ENCODE assay signal across 11 mouse cellular contexts in the genomic region with DNA sequence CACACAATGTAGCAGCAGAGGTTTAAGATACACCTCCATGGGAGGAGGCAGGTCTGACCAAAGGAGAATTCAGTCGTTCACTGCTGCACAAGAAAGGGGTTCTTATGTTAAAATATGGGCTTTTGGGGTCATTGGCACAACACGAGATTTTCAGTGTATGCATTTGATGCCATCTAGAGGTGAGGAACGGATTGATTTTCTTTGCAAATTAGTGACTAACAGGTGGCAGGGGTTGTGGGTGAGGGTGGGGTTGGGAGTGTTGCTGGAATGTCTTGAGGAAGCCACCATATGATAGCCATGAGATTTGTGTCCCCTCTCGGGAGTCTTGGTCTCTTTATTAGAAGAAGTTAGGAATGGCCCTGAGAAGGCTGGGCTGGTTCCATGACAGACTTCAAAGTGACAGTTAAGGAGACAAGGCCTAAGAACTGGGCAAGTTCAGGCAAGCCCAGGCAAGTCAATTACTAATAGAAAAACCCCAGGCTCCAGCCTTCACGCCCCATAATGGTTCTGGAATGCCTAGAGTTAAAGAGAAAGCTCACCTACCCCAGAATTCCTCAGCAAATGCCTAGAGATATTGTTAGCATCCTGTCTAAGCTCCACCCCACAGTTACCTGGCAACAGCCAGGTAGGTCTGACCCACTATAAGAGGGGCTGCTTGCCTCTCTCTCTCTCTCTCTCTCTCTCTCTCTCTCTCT. TPM values are rescaled to one million over a fixed set of nuclear protein-coding genes. Genes with fewer than 3 reads are reported as not detected.
DNase-seq lines count a peak whose midpoint lies in the region; ATAC-seq and TF ChIP-seq lines count a peak whose summit lies in the region.
"Had no signal": no experiment of that assay in that cellular context is flagged by ENCODE, and none has a peak within 500 bp of the region (broad histone marks: within the 10 kb centered on the region; RNA-seq: fewer than 3 reads in every experiment).

No protein-coding gene starts in this region.

- no peaks in the 10 kb centered on the region for H3K4me1 ChIP-seq in hindbrain, embryonic 14.5 days (replicated peaks; ENCODE audit: control insufficient read depth, insufficient read depth, low read length)
- H3K4me1 ChIP-seq in hindbrain, embryonic 12.5 days, result peaks cover 9% of the 10 kb centered on the region
- peaks cover 6 to 10% of the 10 kb centered on the region in 2 experiments; a peak in 3 of 4 replicates for H3K4me1 ChIP-seq in ES-E14 (ENCODE audit: control insufficient read depth in 2 of 2, insufficient read depth in 2 of 2, low read length in 2 of 2, poor library complexity in 1 of 2)
- peaks cover 5% of the 10 kb centered on the region for H3K4me1 ChIP-seq in embryonic facial prominence, embryonic 14.5 days (ENCODE audit: control insufficient read depth, insufficient read depth, low read length)
- H3K4me1 ChIP-seq in thymus, adult 2 months (replicated peaks; ENCODE audit: control insufficient read depth, insufficient read depth, low read length), result peaks cover 4% of the 10 kb centered on the region

- TF ChIP-seq CTCF in thymus, adult 2 months (IDR thresholded peaks at IDR 0.05; ENCODE audit: borderline replicate concordance, control insufficient read depth, extremely low read depth, insufficient read depth, low read length, poor library complexity), result no peak

- WGBS in hindbrain, embryonic 14.5 days, result 38% methylated on average over 5 of the region's 5 CpGs
- 33% methylated on average over 5 of the region's 5 CpGs for WGBS in hindbrain, embryonic 12.5 days
- 27% methylated on average over 5 of the region's 5 CpGs for WGBS in embryonic facial prominence, embryonic 14.5 days
- WGBS in thymus, adult 2 months, result 13% methylated on average over 5 of the region's 5 CpGs

- no peak overlapping the region for H3K4me2 ChIP-seq in hindbrain, embryonic 14.5 days (replicated peaks)
- H3K4me2 ChIP-seq in hindbrain, embryonic 12.5 days (replicated peaks), result no peak overlapping the region
- H3K4me2 ChIP-seq in embryonic facial prominence, embryonic 14.5 days (ENCODE audit: low read depth, low read length), result no peak overlapping the region

- H3K9me3 ChIP-seq in hindbrain, embryonic 14.5 days (ENCODE audit: control insufficient read depth, low read length), result no peaks in the 10 kb centered on the region
- no peaks in the 10 kb centered on the region for H3K9me3 ChIP-seq in hindbrain, embryonic 12.5 days (replicated peaks)
- H3K9me3 ChIP-seq in ES-E14 (ENCODE audit: control insufficient read depth, insufficient read depth, low read depth, low read length), result no peaks in the 10 kb centered on the region
- H3K9me3 ChIP-seq in embryonic facial prominence, embryonic 14.5 days (ENCODE audit: control insufficient read depth, low read length), result no peaks in the 10 kb centered on the region
- H3K9me3 ChIP-seq: heart, embryonic 10.5 days had no signal

- H3K4me3 ChIP-seq in hindbrain, embryonic 14.5 days (replicated peaks; ENCODE audit: low read length), result no peak overlapping the region
- no peak overlapping the region for H3K4me3 ChIP-seq in hindbrain, embryonic 12.5 days
- H3K4me3 ChIP-seq in ES-E14 (ENCODE audit: insufficient read depth in 1 of 2, low read depth in 1 of 2, low read length in 2 of 2, poor library complexity in 1 of 2, severe bottlenecking in 1 of 2), result no peak overlapping the region
- no peak overlapping the region for H3K4me3 ChIP-seq in embryonic facial prominence, embryonic 14.5 days (ENCODE audit: low read depth, low read length)
- H3K4me3 ChIP-seq in thymus, adult 2 months (ENCODE audit: control insufficient read depth, insufficient read depth, low read length), result no peak overlapping the region
- H3K4me3 ChIP-seq: heart, embryonic 10.5 days had no signal

- no peaks in the 10 kb centered on the region for H3K36me3 ChIP-seq in hindbrain, embryonic 14.5 days (replicated peaks; ENCODE audit: control insufficient read depth, insufficient read depth)
- H3K36me3 ChIP-seq in hindbrain, embryonic 12.5 days, result no peaks in the 10 kb centered on the region
- H3K36me3 ChIP-seq in ES-E14 (ENCODE audit: control insufficient read depth, insufficient read depth, low read length, poor library complexity, severe bottlenecking), result no peaks in the 10 kb centered on the region
- no peaks in the 10 kb centered on the region for H3K36me3 ChIP-seq in embryonic facial prominence, embryonic 14.5 days (ENCODE audit: control insufficient read depth, insufficient read depth, low read length)
- H3K36me3 ChIP-seq in thymus, adult 2 months (ENCODE audit: control insufficient read depth, insufficient read depth, low read length), result no peaks in the 10 kb centered on the region
- H3K36me3 ChIP-seq: heart, embryonic 10.5 days had no signal

- no peak for ATAC-seq in hindbrain, embryonic 14.5 days (ENCODE audit: low FRiP score)
- ATAC-seq in hindbrain, embryonic 12.5 days (ENCODE audit: low FRiP score), result no peak
- ATAC-seq in embryonic facial prominence, embryonic 14.5 days (ENCODE audit: low read depth), result peak; percentile 60
- ATAC-seq in frontal cortex, adult (ENCODE audit: low TSS enrichment), result no peak

- peak; percentile 58 for DNase-seq in hindbrain, embryonic 14.5 days (ENCODE audit: low spot score)
- DNase-seq in 3134 (ENCODE audit: extremely low read depth, insufficient read length, low spot score) (peak; percentile 48), ES-E14 (ENCODE audit: low read depth, low spot score) (no peak)
- DNase-seq in embryonic facial prominence, embryonic 14.5 days (ENCODE audit: low spot score), result peak; percentile 75
- DNase-seq in thymus, adult 2 months, result no peak
- DNase-seq in urinary bladder, adult 18-20 months (ENCODE audit: low spot score in 2 of 2), result no peak
- DNase-seq: cerebellum, postnatal 14 days; lung, postnatal 4 days had no signal

- TF ChIP-seq POLR2A in thymus, adult 2 months (IDR thresholded peaks at IDR 0.05; ENCODE audit: control insufficient read depth, extremely low read depth, insufficient read depth, low read length, poor library complexity), result no peak

- in situ Hi-C loops in ES-E14 (cut with MboI; ENCODE audit: low sequenced_read_pairs in 2 of 2, unreplicated experiment in 2 of 2), result no loop called here

- H3K9ac ChIP-seq in hindbrain, embryonic 14.5 days, result no peak overlapping the region
- H3K9ac ChIP-seq in hindbrain, embryonic 12.5 days, result no peak overlapping the region
- H3K9ac ChIP-seq in ES-E14 (ENCODE audit: insufficient read depth, low read depth, low read length, poor library complexity, severe bottlenecking), result no peak overlapping the region; the same call in 1 of the 2 replicates
- H3K9ac ChIP-seq in embryonic facial prominence, embryonic 14.5 days (ENCODE audit: low read depth, low read length), result no peak overlapping the region

- H3K27ac ChIP-seq in hindbrain, embryonic 14.5 days, result no peak overlapping the region
- no peak overlapping the region for H3K27ac ChIP-seq in hindbrain, embryonic 12.5 days
- peak overlapping the region; percentile 48; the same call in 1 of the 2 replicates for H3K27ac ChIP-seq in ES-E14 (ENCODE audit: insufficient read depth, low read depth, low read length, poor library complexity, severe bottlenecking)
- H3K27ac ChIP-seq in embryonic facial prominence, embryonic 14.5 days (replicated peaks; ENCODE audit: low read depth, low read length), result no peak overlapping the region
- H3K27ac ChIP-seq in thymus, adult 2 months (ENCODE audit: control insufficient read depth, insufficient read depth, low read length), result no peak overlapping the region
- H3K27ac ChIP-seq: heart, embryonic 10.5 days had no signal

- no peaks in the 10 kb centered on the region for H3K27me3 ChIP-seq in hindbrain, embryonic 14.5 days (ENCODE audit: control insufficient read depth, insufficient read depth, low read length)
- H3K27me3 ChIP-seq in hindbrain, embryonic 12.5 days, result no peaks in the 10 kb centered on the region
- H3K27me3 ChIP-seq in embryonic facial prominence, embryonic 14.5 days (replicated peaks; ENCODE audit: control insufficient read depth, insufficient read depth, low read length), result no peaks in the 10 kb centered on the region
- H3K27me3 ChIP-seq in thymus, adult 2 months (ENCODE audit: control insufficient read depth, insufficient read depth, low read length), result no peaks in the 10 kb centered on the region

TF ChIP-seq in ES-E14, 5 proteins besides CTCF, POLR2A, EP300 and RAD21:
- TF ChIP-seq MAFK (IDR thresholded peaks at IDR 0.05; ENCODE audit: insufficient read depth, low read depth, low read length) (no peak), ZNF384 (IDR thresholded peaks at IDR 0.05; ENCODE audit: low read depth, low read length) (no peak), CHD2 (IDR thresholded peaks at IDR 0.05; ENCODE audit: low read depth, low read length) (no peak), HCFC1 (IDR thresholded peaks at IDR 0.05; ENCODE audit: borderline replicate concordance, insufficient read depth, low read length) (no peak), ZC3H11A (IDR thresholded peaks at IDR 0.05; ENCODE audit: borderline replicate concordance, low read depth, low read length) (no peak)
TF ChIP-seq in ES-E14: peak in this region for 0.

RNA-seq across cellular contexts. Expression of gene Zbtb38, which starts 47.6 kb away (rescaled TPM):
- polyA plus RNA-seq in hindbrain, embryonic 14.5 days (2014; fragmentation: Nextera tagmentation; extraction: Ambion mirVana), result 46.9 and 52.2 TPM in 2 replicates
- 18.0 and 20.0 TPM in 2 replicates for polyA plus RNA-seq in hindbrain, embryonic 12.5 days (2016; fragmentation: Nextera tagmentation; extraction: Ambion mirVana)
- 16.0 and 26.2 TPM in 2 replicates for total RNA-seq in ES-E14 (2012; rRNA removed)
- polyA plus RNA-seq in embryonic facial prominence, embryonic 14.5 days (2014; fragmentation: Nextera tagmentation; extraction: Ambion mirVana), result 17.1 and 18.1 TPM in 2 replicates
- 7.2 and 9.1 TPM in 2 replicates for polyA plus RNA-seq in thymus, adult 2 months (2012; rRNA removed)

Comparison
In these comparisons a context has a peak if more than half of its experiments do, and no peak if none do; other contexts are left out.
1. DNase-seq: peak in hindbrain, embryonic 14.5 days (single experiment), 3134 (single experiment) and embryonic facial prominence, embryonic 14.5 days (single experiment); none in ES-E14 (single experiment), thymus, adult 2 months (single experiment) and urinary bladder, adult 18-20 months (0 of 2).